Mouse (Mus musculus) limb, embryonic 13.5 days (tissue): ENCODE data around the gene Usp22. TPM values are rescaled to one million over a fixed set of nuclear protein-coding genes. Genes with fewer than 3 reads are reported as not detected.
"Not testable (repeated sequence)": the region's sequence is repeated elsewhere in the genome, so short reads cannot be mapped to it uniquely, and the experiment has no call there.

Source experiments
- ATAC-seq: fragments of 200-750 bp; cut with Nextera tagmentation; 2 replicates; pipeline ENCODE4 v1.8.0; 2017; ENCODE audit warnings: low read depth, moderate number of reproducible peaks, moderate TSS enrichment; ENCODE audit not compliant: low FRiP score
- H3K27ac ChIP-seq: fragments of 300-500 bp; sonication (generic); 2 replicates; pipeline ENCODE4 v1.5.1; 2015; ENCODE audit warnings: inconsistent platforms, mild to moderate bottlenecking, moderate library complexity
- H3K27me3 ChIP-seq: fragments of 300-500 bp; sonication (generic); 2 replicates; pipeline ENCODE4 v1.6.1; 2015; ENCODE audit warnings: mild to moderate bottlenecking, inconsistent platforms
- H3K36me3 ChIP-seq: fragments of 300-500 bp; sonication (generic); 2 replicates; pipeline ENCODE4 v1.6.1; 2015; ENCODE audit warnings: inconsistent platforms, mild to moderate bottlenecking, moderate library complexity
- H3K4me1 ChIP-seq: fragments of 300-500 bp; sonication (generic); 2 replicates; pipeline ENCODE4 v1.6.1; 2015; ENCODE audit warnings: inconsistent platforms
- H3K4me2 ChIP-seq: fragments of 300-500 bp; sonication (generic); replicated peaks from 2 replicates; pipeline ENCODE4 v1.6.1; 2015; ENCODE audit warnings: inconsistent platforms, mild to moderate bottlenecking, moderate library complexity
- H3K4me3 ChIP-seq: fragments of 300-500 bp; sonication (generic); 2 replicates; pipeline ENCODE4 v1.5.1; 2015; ENCODE audit warnings: moderate library complexity, mild to moderate bottlenecking, inconsistent platforms
- H3K9ac ChIP-seq: fragments of 300-500 bp; sonication (generic); 2 replicates; pipeline ENCODE4 v1.6.1; 2015; ENCODE audit warnings: mild to moderate bottlenecking, inconsistent platforms
- H3K9me3 ChIP-seq: fragments of 300-500 bp; sonication (generic); 2 replicates; pipeline ENCODE4 v1.6.1; 2016; ENCODE audit warnings: inconsistent platforms
- WGBS: fragments of 180-500 bp; shearing (Covaris S2); methylation state at CpG from one replicate; pipeline ENCODE4 v1.1.7; 2015; 5-methylcytosine and 5-hydroxymethylcytosine counted together
- polyA plus RNA-seq: library from polyadenylated mRNA; unstranded; fragments of >200 nt; fragmentation: Nextera tagmentation; extraction: Ambion mirVana; gene quantifications from 2 replicates; pipeline ENCODE4 v1.2.1, GENCODE M21; 2015

Usp22 gene
- polyA plus RNA-seq, 1 experiment from 2014 or later = 184 TPM

DNA sequence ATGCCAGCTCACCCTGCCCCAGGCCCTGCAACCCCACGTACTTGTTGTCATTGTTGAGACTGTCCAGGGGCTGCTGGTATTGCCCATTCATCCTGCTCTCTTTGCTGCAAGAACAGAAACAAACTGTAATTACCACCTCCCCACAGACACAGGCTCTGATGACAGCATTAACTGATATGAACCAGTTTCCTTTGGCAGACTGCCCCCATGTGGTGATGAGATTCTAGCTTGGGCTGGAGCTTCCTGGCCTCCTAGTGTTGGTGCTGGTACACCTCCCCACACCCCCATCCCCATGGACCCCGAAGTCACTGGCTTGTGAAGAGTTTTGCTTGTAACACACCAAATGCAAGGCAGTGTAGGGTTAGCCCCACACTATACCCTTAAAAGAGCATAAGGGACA lies 19.1 kb downstream of the Usp22 start:
- no peaks in the 10 kb centered on the region for H3K4me1 ChIP-seq
- ATAC-seq = no peak
- H3K4me2 ChIP-seq = no peak overlapping the region
- H3K9me3 ChIP-seq = no peaks in the 10 kb centered on the region
- H3K36me3 ChIP-seq = peaks cover 98% of the 10 kb centered on the region
- H3K27me3 ChIP-seq = no peaks in the 10 kb centered on the region
- no peak overlapping the region for H3K9ac ChIP-seq
- H3K27ac ChIP-seq = no peak overlapping the region
- WGBS = 87% methylated on average over 2 of the region's 2 CpGs
- H3K4me3 ChIP-seq = no peak overlapping the region

GRCm38 (mm10) chr11:61150233-61151001 lies 24.4 kb downstream of the Usp22 start:
- Histone ChIP-seq H3K27me3 (peaks cover 37% of the 10 kb centered on the region), H3K27ac (no peak overlapping the region), H3K4me3 (no peak overlapping the region), H3K4me2 (no peak overlapping the region), H3K4me1 (peaks cover 12% of the 10 kb centered on the region), H3K9me3 (no peaks in the 10 kb centered on the region), H3K9ac (no peak overlapping the region), H3K36me3 (peaks cover 46% of the 10 kb centered on the region)
- ATAC-seq = no peak
- 68% methylated on average over 6 of the region's 6 CpGs for WGBS

- ATAC-seq = no peak
- Histone ChIP-seq H3K4me3 (peak overlapping the region; percentile 44), H3K4me2 (peak overlapping the region; percentile 80), H3K36me3 (peaks cover 16% of the 10 kb centered on the region), H3K4me1 (peaks cover 12% of the 10 kb centered on the region), H3K27ac (no peak overlapping the region), H3K9ac (peak overlapping the region; percentile 63), H3K27me3 (peaks cover 41% of the 10 kb centered on the region), H3K9me3 (no peaks in the 10 kb centered on the region)
- WGBS = 6% methylated on average over 31 of the region's 32 CpGs
Observed at GRCm38 (mm10) chr11:61147300-61147683, 27.6 kb downstream of the Usp22 start.

DNA sequence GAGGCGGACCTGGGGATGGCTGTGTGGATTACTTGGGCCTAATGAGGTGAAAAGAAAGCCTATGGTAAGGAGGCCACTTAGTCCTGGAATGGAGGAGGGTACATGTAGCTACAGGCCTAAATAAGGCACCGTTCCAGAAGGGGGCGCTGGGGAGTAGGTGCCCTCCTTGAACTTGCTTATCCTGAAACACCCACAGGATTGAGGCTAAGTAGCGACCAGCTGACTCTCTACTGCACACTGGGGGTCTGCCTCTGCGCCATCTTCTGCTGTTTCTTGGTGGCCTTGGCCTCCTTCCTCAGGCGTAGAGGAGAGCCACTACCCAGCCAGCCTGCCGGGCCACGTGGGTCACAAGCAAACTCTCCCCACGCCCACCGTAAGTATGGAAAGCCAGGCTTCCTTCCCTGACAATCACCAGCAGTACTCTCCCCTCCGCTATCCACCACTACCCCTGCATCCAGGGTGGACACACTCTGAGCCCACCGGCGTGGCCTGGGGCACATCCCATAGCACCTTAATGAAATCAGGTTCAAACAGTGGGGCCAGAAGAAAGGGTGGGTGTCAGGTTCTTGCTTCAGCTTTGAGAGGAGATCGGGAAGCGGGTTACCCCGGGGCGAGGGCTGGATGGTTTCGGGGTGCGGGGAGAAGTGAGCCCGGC lies 28.1 kb downstream of the Usp22 start:
- Histone ChIP-seq H3K9me3 (no peaks in the 10 kb centered on the region), H3K4me2 (peak overlapping the region; percentile 80), H3K4me1 (peaks cover 12% of the 10 kb centered on the region), H3K27ac (no peak overlapping the region), H3K4me3 (peak overlapping the region; percentile 44), H3K9ac (peak overlapping the region; percentile 63), H3K27me3 (peaks cover 41% of the 10 kb centered on the region), H3K36me3 (peaks cover 11% of the 10 kb centered on the region)
- no peak; the same call in 1 of the 2 replicates for ATAC-seq
- WGBS = 20% methylated on average over 19 of the region's 20 CpGs

GRCm38 (mm10) chr11:61145551-61145950 lies 29.3 kb downstream of the Usp22 start:
- ATAC-seq = no peak
- Histone ChIP-seq H3K9me3 (no peaks in the 10 kb centered on the region), H3K27me3 (peaks cover 41% of the 10 kb centered on the region), H3K9ac (no peak overlapping the region), H3K4me1 (peaks cover 12% of the 10 kb centered on the region), H3K4me3 (no peak overlapping the region), H3K27ac (no peak overlapping the region), H3K36me3 (no peaks in the 10 kb centered on the region), H3K4me2 (no peak overlapping the region)
- WGBS = 74% methylated on average over 8 of the region's 8 CpGs

- H3K9ac ChIP-seq = no peak overlapping the region
- H3K27ac ChIP-seq = no peak overlapping the region
- no peak overlapping the region for H3K4me2 ChIP-seq
- ATAC-seq = no peak
- WGBS = 73% methylated on average over 7 of the region's 7 CpGs
- peaks cover 37% of the 10 kb centered on the region for H3K27me3 ChIP-seq
- peaks cover 12% of the 10 kb centered on the region for H3K4me1 ChIP-seq
- no peak overlapping the region for H3K4me3 ChIP-seq
- no peaks in the 10 kb centered on the region for H3K9me3 ChIP-seq
- H3K36me3 ChIP-seq = no peaks in the 10 kb centered on the region
Observed at GRCm38 (mm10) chr11:61143564-61144469, 31.0 kb downstream of the Usp22 start.

DNA sequence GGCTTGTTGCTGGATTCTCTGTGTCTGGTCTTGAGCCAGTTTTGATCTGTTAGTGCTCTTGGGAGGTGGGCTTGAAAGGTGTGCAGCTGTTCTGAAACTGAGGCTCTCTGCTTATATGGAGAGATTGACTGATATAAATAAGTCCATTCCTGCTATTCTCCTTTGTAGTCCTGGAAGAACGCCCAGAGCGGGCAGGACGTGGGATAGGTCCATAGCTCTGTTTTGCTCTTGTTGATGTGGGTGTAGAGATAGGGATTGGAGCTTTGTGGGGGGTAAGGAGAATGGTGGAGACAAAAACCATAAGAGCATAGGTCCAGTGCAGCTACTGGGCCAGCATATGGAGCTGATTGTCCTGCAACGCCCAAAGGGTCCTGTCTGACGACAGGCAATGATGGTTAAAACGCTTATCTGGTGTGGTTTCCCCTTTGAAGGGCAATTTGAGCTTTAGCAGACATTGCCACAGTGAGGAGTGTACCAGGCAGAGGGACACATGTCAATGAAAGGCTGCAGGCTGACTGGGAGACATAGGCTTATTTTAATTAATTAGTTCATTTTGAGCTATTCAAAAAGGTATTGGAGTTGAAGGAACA lies 31.8 kb downstream of the Usp22 start:
- Histone ChIP-seq H3K27ac (no peak overlapping the region), H3K9ac (no peak overlapping the region), H3K36me3 (no peaks in the 10 kb centered on the region), H3K4me1 (peaks cover 12% of the 10 kb centered on the region), H3K4me3 (no peak overlapping the region), H3K9me3 (no peaks in the 10 kb centered on the region), H3K4me2 (no peak overlapping the region), H3K27me3 (peaks cover 29% of the 10 kb centered on the region)
- 57% methylated on average over 6 of the region's 6 CpGs for WGBS
- no peak for ATAC-seq

- Histone ChIP-seq H3K36me3 (no peaks in the 10 kb centered on the region), H3K27me3 (peaks cover 21% of the 10 kb centered on the region), H3K4me2 (no peak overlapping the region), H3K4me1 (peaks cover 6% of the 10 kb centered on the region), H3K9me3 (no peaks in the 10 kb centered on the region), H3K9ac (no peak overlapping the region), H3K27ac (no peak overlapping the region), H3K4me3 (no peak overlapping the region)
- WGBS = 70% methylated on average over 3 of the region's 3 CpGs
- no peak for ATAC-seq
Observed at GRCm38 (mm10) chr11:61142262-61142661, 32.6 kb downstream of the Usp22 start.

- no peak for ATAC-seq
- H3K4me3 ChIP-seq = no peak overlapping the region
- WGBS = 72% methylated on average over 2 of the region's 2 CpGs
- no peak overlapping the region for H3K4me2 ChIP-seq
- 0 out of 2 replicates have a peak, but pooled peaks cover under 1% of the 10 kb centered on the region for H3K4me1 ChIP-seq
- H3K9ac ChIP-seq = no peak overlapping the region
- H3K27me3 ChIP-seq = peaks cover 15% of the 10 kb centered on the region
- no peaks in the 10 kb centered on the region for H3K9me3 ChIP-seq
- H3K36me3 ChIP-seq = no peaks in the 10 kb centered on the region
- no peak overlapping the region for H3K27ac ChIP-seq
Observed at GRCm38 (mm10) chr11:61141693-61142092, 33.2 kb downstream of the Usp22 start.

- Histone ChIP-seq H3K9ac (no peak overlapping the region), H3K36me3 (no peaks in the 10 kb centered on the region), H3K4me3 (no peak overlapping the region), H3K4me1 (no peaks in the 10 kb centered on the region), H3K27me3 (no peaks in the 10 kb centered on the region), H3K27ac (no peak overlapping the region), H3K4me2 (no peak overlapping the region), H3K9me3 (no peaks in the 10 kb centered on the region)
- 76% methylated on average over 2 of the region's 2 CpGs for WGBS
- ATAC-seq = no peak
Observed at GRCm38 (mm10) chr11:61132943-61133342, 41.9 kb downstream of the Usp22 start.

GRCm38 (mm10) chr11:61130646-61131045 lies 44.2 kb downstream of the Usp22 start:
- not testable (repeated sequence) for ATAC-seq, H3K9ac ChIP-seq, H3K4me3 ChIP-seq, H3K36me3 ChIP-seq, H3K4me1 ChIP-seq, H3K27me3 ChIP-seq, H3K27ac ChIP-seq, H3K9me3 ChIP-seq, H3K4me2 ChIP-seq
- 87% methylated on average over 4 of the region's 4 CpGs for WGBS

DNA sequence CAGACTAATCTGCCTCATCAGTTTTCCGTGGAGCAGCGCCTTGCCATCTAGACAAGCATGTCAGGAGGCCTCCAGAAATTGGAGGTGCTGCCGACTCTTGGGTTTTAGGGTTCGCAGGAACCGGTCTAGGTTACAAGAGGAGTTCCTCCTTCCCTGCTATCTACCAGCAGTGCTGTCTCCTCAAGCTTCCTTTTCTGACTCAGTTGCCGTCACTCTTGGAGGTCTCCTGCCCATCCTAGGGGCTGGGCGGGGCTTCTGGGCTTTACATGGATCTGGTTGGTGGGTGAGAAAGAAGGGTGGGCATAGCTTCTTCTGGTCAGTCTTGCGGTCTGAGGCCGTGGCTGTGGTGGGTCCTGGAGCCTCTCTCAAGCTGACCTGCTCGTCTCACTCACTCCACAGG lies 45.5 kb downstream of the Usp22 start:
- H3K4me1 ChIP-seq = no peaks in the 10 kb centered on the region
- no peak overlapping the region for H3K9ac ChIP-seq
- no peak for ATAC-seq

More for the DNA sequence above, 45.5 kb downstream of the Usp22 start:
- no peaks in the 10 kb centered on the region for H3K9me3 ChIP-seq
- no peak overlapping the region for H3K4me3 ChIP-seq
- no peak overlapping the region for H3K27ac ChIP-seq
- no peak overlapping the region for H3K4me2 ChIP-seq
- WGBS = 49% methylated on average over 10 of the region's 10 CpGs
- H3K36me3 ChIP-seq = no peaks in the 10 kb centered on the region
- no peaks in the 10 kb centered on the region for H3K27me3 ChIP-seq
